Mouse (Mus musculus) lung, embryonic 14.5 days (tissue): ENCODE measurements at regions not wholly inside any gene's neighbourhood (a gene's known extent, or its start where the extent isn't known, plus 50 kb on each side); places are given as distances from the start of the nearest gene placed in this dataset.
"Not testable (repeated sequence)": the region's sequence is repeated elsewhere in the genome, so short reads cannot be mapped to it uniquely, and the experiment has no call there.

Experiments
- ATAC-seq: fragments of 200-750 bp; cut with Nextera tagmentation; 2 replicates; pipeline ENCODE4 v1.8.0; 2017; ENCODE audit warnings: mild to moderate bottlenecking, moderate TSS enrichment, moderate library complexity; ENCODE audit not compliant: insufficient read depth
- DNase-seq: peaks from one replicate; pipeline ENCODE4 v3.0.0-alpha.2; 2015
- H3K27ac ChIP-seq: fragments of 300-500 bp; sonication (generic); 2 replicates; pipeline ENCODE4 v1.5.1; 2014; ENCODE audit warnings: low read depth, mild to moderate bottlenecking, moderate library complexity
- H3K27me3 ChIP-seq: fragments of 300-500 bp; sonication (generic); 2 replicates; pipeline ENCODE4 v1.6.1; 2014; ENCODE audit warnings: low read length, control low read depth; ENCODE audit not compliant: insufficient read depth
- H3K36me3 ChIP-seq: fragments of 300-500 bp; sonication (generic); 2 replicates; pipeline ENCODE4 v1.6.1; 2014; ENCODE audit warnings: control low read depth; ENCODE audit not compliant: insufficient read depth
- H3K4me1 ChIP-seq: fragments of 300-500 bp; sonication (generic); 2 replicates; pipeline ENCODE4 v1.6.1; 2014; ENCODE audit warnings: antibody characterized with exemption, control low read depth; ENCODE audit not compliant: insufficient read depth
- H3K4me2 ChIP-seq: fragments of 300-500 bp; sonication (generic); 2 replicates; pipeline ENCODE4 v1.6.1; 2014; ENCODE audit warnings: mild to moderate bottlenecking
- H3K4me3 ChIP-seq: fragments of 300-500 bp; sonication (generic); 2 replicates; pipeline ENCODE4 v1.5.1; 2014; ENCODE audit warnings: low read depth, low read length
- H3K9ac ChIP-seq: fragments of 300-500 bp; sonication (generic); 2 replicates; pipeline ENCODE4 v1.6.1; 2014
- H3K9me3 ChIP-seq: fragments of 300-500 bp; sonication (generic); 2 replicates; pipeline ENCODE4 v1.6.1; 2016; ENCODE audit warnings: low read depth, low read length, control low read depth
- CTCF ChIP-seq: IDR thresholded peaks from 2 replicates; pipeline ENCODE4 v1.5.1; 2016; ENCODE audit warnings: antibody characterized with exemption, low read depth
- WGBS: fragments of 180-500 bp; shearing (Covaris S2); extraction: QIAGEN DNeasy Blood & Tissue Kit; methylation state at CpG from one replicate; pipeline ENCODE4 v1.1.7; 2014; 5-methylcytosine and 5-hydroxymethylcytosine counted together

GRCm38 (mm10) chr13:50906431-50906830, 194.2 kb upstream of the Spin1 start:
- ATAC-seq, DNase-seq, H3K4me2 ChIP-seq, H3K9me3 ChIP-seq, H3K27ac ChIP-seq, H3K36me3 ChIP-seq, H3K27me3 ChIP-seq, H3K4me3 ChIP-seq, H3K4me1 ChIP-seq, H3K9ac ChIP-seq: not testable (repeated sequence)
- 86% methylated on average over 6 of the region's 6 CpGs for WGBS

GRCm38 (mm10) chr13:50906910-50907309, 193.8 kb upstream of the Spin1 start:
- H3K4me2 ChIP-seq = no peak overlapping the region
- no peaks in the 10 kb centered on the region for H3K9me3 ChIP-seq
- no peak for TF ChIP-seq CTCF
- no peaks in the 10 kb centered on the region for H3K27me3 ChIP-seq
- no peak overlapping the region for H3K9ac ChIP-seq
- H3K36me3 ChIP-seq = no peaks in the 10 kb centered on the region
- ATAC-seq = no peak
- DNase-seq = no peak
- no peak overlapping the region for H3K27ac ChIP-seq
- no peaks in the 10 kb centered on the region for H3K4me1 ChIP-seq
- WGBS = 82% methylated on average over 1 of the region's 1 CpGs
- H3K4me3 ChIP-seq = no peak overlapping the region

- not testable (repeated sequence) for H3K36me3 ChIP-seq, ATAC-seq, H3K4me3 ChIP-seq, H3K27ac ChIP-seq, H3K9ac ChIP-seq, H3K4me1 ChIP-seq, DNase-seq, H3K9me3 ChIP-seq, H3K27me3 ChIP-seq, H3K4me2 ChIP-seq
- 32% methylated on average over 2 of the region's 2 CpGs for WGBS
These were observed 187.9 kb upstream of the Spin1 start for GRCm38 (mm10) chr13:50912776-50913175.

- H3K4me3 ChIP-seq, ATAC-seq, H3K4me1 ChIP-seq, H3K27me3 ChIP-seq, H3K9ac ChIP-seq, H3K36me3 ChIP-seq, H3K4me2 ChIP-seq, H3K9me3 ChIP-seq, DNase-seq, H3K27ac ChIP-seq: not testable (repeated sequence)
- WGBS = 77% methylated on average over 3 of the region's 3 CpGs
These were observed 166.7 kb upstream of the Spin1 start for GRCm38 (mm10) chr13:50934017-50934416.

- H3K27ac ChIP-seq = no peak overlapping the region
- no peaks in the 10 kb centered on the region for H3K9me3 ChIP-seq
- no peak overlapping the region for H3K4me2 ChIP-seq
- no peak for TF ChIP-seq CTCF
- WGBS = 70% methylated on average over 3 of the region's 3 CpGs
- H3K4me3 ChIP-seq = no peak overlapping the region
- no peaks in the 10 kb centered on the region for H3K4me1 ChIP-seq
- H3K9ac ChIP-seq = no peak overlapping the region
- no peaks in the 10 kb centered on the region for H3K27me3 ChIP-seq
- H3K36me3 ChIP-seq = no peaks in the 10 kb centered on the region
- DNase-seq (no peak), ATAC-seq (no peak)
These were observed 158.1 kb upstream of the Spin1 start for GRCm38 (mm10) chr13:50942561-50942960.

- DNase-seq = peak; percentile 91
- Histone ChIP-seq H3K9me3 (no peaks in the 10 kb centered on the region), H3K4me2 (no peak overlapping the region), H3K4me3 (no peak overlapping the region), H3K27ac (no peak overlapping the region), H3K27me3 (no peaks in the 10 kb centered on the region), H3K4me1 (no peaks in the 10 kb centered on the region), H3K9ac (no peak overlapping the region), H3K36me3 (no peaks in the 10 kb centered on the region)
- 30% methylated on average over 6 of the region's 6 CpGs for WGBS
- peak; percentile 44; the same call in 1 of the 2 replicates for ATAC-seq
- TF ChIP-seq CTCF = peak; percentile 93
These were observed 151.0 kb upstream of the Spin1 start for GRCm38 (mm10) chr13:50949545-50950226.

- no peak for TF ChIP-seq CTCF
- H3K9ac ChIP-seq = no peak overlapping the region
- H3K4me1 ChIP-seq = no peaks in the 10 kb centered on the region
- no peak for DNase-seq
- H3K36me3 ChIP-seq = no peaks in the 10 kb centered on the region
- 91% methylated on average over 6 of the region's 6 CpGs for WGBS
- H3K9me3 ChIP-seq = no peaks in the 10 kb centered on the region
- no peak overlapping the region for H3K27ac ChIP-seq
- no peaks in the 10 kb centered on the region for H3K27me3 ChIP-seq
- H3K4me3 ChIP-seq = no peak overlapping the region
- H3K4me2 ChIP-seq = no peak overlapping the region
- ATAC-seq = no peak
These were observed 146.0 kb upstream of the Spin1 start for GRCm38 (mm10) chr13:50954671-50955070.
